Mouse (Mus musculus) megakaryocyte, embryonic 14.5 days (primary cell): ENCODE measurements around the gene Slc25a29.

ENCODE experiments used
- FLI1 ChIP-seq: IDR thresholded peaks from 2 replicates; pipeline ENCODE4 v1.6.1; 2012; ENCODE audit warnings: low read length, inconsistent platforms, mixed read lengths
- GATA1 ChIP-seq: IDR thresholded peaks from 3 replicates; pipeline ENCODE4 v1.6.1; 2012; ENCODE audit warnings: mixed read lengths, low read length, inconsistent platforms, borderline replicate concordance

- TF ChIP-seq FLI1 (no peak), GATA1 (no peak)
These were observed 10.0 kb downstream of the Slc25a29 start for GRCm38 (mm10) chr12:108825561-108826224.
